Mouse (Mus musculus): ENCODE measurements around the gene Epb41l4b. TPM values are rescaled to one million over a fixed set of nuclear protein-coding genes. Genes with fewer than 3 reads are reported as not detected.

The Epb41l4b gene
- 12.2 and 12.3 TPM in 2 replicates for polyA plus RNA-seq (2012; rRNA removed)
- 5.3 and 5.6 TPM in 2 replicates for polyA plus RNA-seq (2014; fragmentation: Nextera tagmentation; extraction: Ambion mirVana)

DNA sequence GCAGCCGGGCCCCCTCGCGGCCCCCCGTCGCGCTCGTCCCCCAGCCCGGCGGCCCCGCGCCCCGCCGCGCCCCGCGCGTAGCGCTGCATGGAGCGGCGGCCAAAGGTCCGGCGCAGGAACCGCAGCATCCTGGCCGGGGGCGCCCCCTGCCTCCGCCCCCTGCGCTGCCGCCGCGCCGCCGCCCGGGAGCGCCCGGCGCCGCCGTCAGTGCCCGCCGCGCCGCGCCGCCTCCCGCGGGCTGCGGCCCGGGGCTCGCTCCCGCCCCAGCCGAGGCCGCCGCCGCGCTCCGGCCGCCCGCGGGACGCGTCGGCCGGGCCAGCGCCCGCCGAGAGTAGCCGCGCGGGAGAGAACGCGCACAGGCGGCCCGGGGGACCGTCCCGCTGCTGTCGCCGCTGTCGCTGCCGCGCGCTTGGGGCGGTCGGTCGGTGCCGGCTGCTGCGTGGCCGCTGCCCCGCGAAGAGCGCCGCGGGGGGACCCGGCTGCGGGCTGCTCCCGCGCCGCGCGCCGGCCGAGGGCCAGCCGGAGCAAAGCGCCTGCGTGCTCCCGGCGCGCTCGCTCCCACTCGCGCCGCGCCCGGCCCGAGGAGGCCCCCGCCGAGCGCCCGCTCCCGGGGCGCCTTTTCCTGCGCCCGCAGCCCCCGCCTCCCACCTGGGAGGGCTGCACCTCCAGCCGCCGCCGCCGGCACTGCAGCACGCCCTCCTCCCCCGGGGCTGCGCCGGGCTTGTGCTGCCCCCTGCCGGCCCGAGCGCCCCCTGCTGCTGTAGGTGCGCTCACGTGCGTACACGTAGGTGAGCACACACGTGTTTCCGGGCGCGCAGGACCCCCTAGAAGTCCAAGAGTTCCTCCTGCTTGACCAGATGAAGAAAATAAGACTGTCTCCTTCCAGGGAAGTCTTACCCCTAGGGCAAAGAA is at the start of gene Epb41l4b:
Gene Epb41l4b, minus strand, starts transcription at position 412 of the 912 bp plus-strand sequence.
- Histone ChIP-seq H3K36me3 (ENCODE audit: control insufficient read depth, insufficient read depth, low read length) (no peaks in the 10 kb centered on the region), H3K9me3 (ENCODE audit: control insufficient read depth, low read length) (no peaks in the 10 kb centered on the region), H3K4me2 (replicated peaks; ENCODE audit: low read depth, low read length, severe bottlenecking) (peak within 1 kb of the TSS; percentile 90), H3K27ac (replicated peaks; ENCODE audit: low read depth, low read length) (no peak within 1 kb of the TSS), H3K9ac (ENCODE audit: low read depth, low read length, severe bottlenecking) (peak within 1 kb of the TSS; percentile 79), H3K27me3 (ENCODE audit: control insufficient read depth, insufficient read depth, low read length) (peaks cover 10% of the 10 kb centered on the region; the same call in 1 of the 2 replicates), H3K4me1 (ENCODE audit: control insufficient read depth, insufficient read depth, low read length) (peaks cover 24% of the 10 kb centered on the region), H3K4me3 (replicated peaks; ENCODE audit: low read length) (peak within 1 kb of the TSS; percentile 61)
- ATAC-seq (ENCODE audit: low FRiP score, low read depth) (peak; percentile 87), DNase-seq (ENCODE audit: low spot score) (peak; percentile 62)
- WGBS, result under 1% methylated on average over 47 of the region's 142 CpGs
- no peak for TF ChIP-seq POLR2A (IDR thresholded peaks at IDR 0.05; ENCODE audit: borderline replicate concordance, extremely low read depth, insufficient read depth, insufficient read length)

DNA sequence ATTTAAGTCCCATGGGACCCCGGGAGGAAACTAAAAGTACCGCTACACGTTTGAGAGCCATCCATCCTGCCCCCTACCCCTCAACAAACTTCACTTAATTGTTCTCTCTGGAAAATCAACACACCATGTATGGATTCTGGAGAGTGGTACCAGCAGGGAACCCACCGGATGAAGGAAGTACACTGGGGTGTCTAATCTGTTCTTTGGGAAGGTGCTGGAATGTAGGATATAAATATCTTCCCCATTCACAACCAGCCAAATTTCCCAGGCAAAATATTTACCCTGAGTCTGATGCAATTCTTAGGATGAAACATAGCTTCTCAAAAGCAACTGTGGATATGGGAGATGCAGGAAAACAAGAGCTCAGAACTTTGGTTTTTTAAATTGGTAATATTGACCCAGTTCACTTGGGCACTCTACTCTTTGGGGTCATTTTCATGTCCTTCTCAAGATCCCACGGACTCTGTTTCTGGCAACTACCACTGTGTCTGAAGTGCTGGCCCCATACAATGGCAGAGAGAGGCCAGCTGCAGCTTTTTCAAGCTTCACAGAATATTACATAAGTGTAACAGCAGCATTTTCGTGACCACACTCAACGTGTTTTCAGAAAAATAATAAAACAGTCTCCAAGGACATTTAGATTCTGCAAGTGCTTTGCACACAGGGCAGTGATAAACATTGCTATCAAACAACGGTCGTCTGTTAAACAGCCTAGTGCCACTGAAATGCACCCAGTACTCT is 48.5 kb upstream of the Epb41l4b start:
- Histone ChIP-seq H3K36me3 (ENCODE audit: control insufficient read depth, insufficient read depth, low read length) (0 out of 2 replicates have a peak, but pooled peaks cover 9% of the 10 kb centered on the region), H3K4me3 (replicated peaks; ENCODE audit: low read length) (no peak overlapping the region), H3K9me3 (ENCODE audit: control insufficient read depth, low read length) (no peaks in the 10 kb centered on the region), H3K4me2 (replicated peaks; ENCODE audit: low read depth, low read length, severe bottlenecking) (no peak overlapping the region), H3K27ac (replicated peaks; ENCODE audit: low read depth, low read length) (no peak overlapping the region), H3K27me3 (ENCODE audit: control insufficient read depth, insufficient read depth, low read length) (no peaks in the 10 kb centered on the region), H3K4me1 (ENCODE audit: control insufficient read depth, insufficient read depth, low read length) (no peaks in the 10 kb centered on the region), H3K9ac (ENCODE audit: low read depth, low read length, severe bottlenecking) (no peak overlapping the region)
- TF ChIP-seq POLR2A (IDR thresholded peaks at IDR 0.05; ENCODE audit: borderline replicate concordance, extremely low read depth, insufficient read depth, insufficient read length), result no peak
- no peak for DNase-seq (ENCODE audit: low spot score)
- WGBS, result 70% methylated on average over 9 of the region's 9 CpGs
- no peak for ATAC-seq (ENCODE audit: low FRiP score, low read depth)

DNA sequence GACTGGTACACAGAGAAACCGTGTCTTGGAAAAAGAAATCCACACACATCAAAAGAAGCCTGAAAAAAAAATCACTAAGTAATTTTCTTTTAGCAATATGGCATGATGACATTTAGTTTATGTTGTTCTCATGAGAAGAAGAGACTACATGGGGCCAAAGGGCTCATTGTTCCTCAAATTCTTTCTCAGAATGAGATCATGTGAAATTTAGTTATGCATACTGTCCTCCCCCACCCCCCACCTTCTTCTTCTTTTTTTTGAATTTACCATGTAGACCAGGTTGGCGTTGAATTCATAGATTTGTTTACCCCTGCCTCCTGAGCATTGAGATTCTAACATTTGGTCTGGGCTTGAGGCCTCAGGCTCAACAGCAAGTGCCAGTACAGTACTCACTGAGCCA is 46.6 kb upstream of the Epb41l4b start:
- H3K4me1 ChIP-seq (ENCODE audit: control insufficient read depth, insufficient read depth, low read length), result peaks cover 4% of the 10 kb centered on the region; the same call in 1 of the 2 replicates
- 0 out of 2 replicates have a peak, but pooled peaks cover 2% of the 10 kb centered on the region for H3K36me3 ChIP-seq (ENCODE audit: control insufficient read depth, insufficient read depth, low read length)
- no peaks in the 10 kb centered on the region for H3K9me3 ChIP-seq (ENCODE audit: control insufficient read depth, low read length)
- ATAC-seq (ENCODE audit: low FRiP score, low read depth), result no peak
- H3K27ac ChIP-seq (replicated peaks; ENCODE audit: low read depth, low read length), result no peak overlapping the region
- no peak overlapping the region for H3K4me2 ChIP-seq (replicated peaks; ENCODE audit: low read depth, low read length, severe bottlenecking)
- no peak overlapping the region for H3K4me3 ChIP-seq (replicated peaks; ENCODE audit: low read length)
- no peaks in the 10 kb centered on the region for H3K27me3 ChIP-seq (ENCODE audit: control insufficient read depth, insufficient read depth, low read length)
- 89% methylated on average over 2 of the region's 2 CpGs for WGBS
- no peak for DNase-seq (ENCODE audit: low spot score)
- H3K9ac ChIP-seq (ENCODE audit: low read depth, low read length, severe bottlenecking), result no peak overlapping the region
- no peak for TF ChIP-seq POLR2A (IDR thresholded peaks at IDR 0.05; ENCODE audit: borderline replicate concordance, extremely low read depth, insufficient read depth, insufficient read length)

DNA sequence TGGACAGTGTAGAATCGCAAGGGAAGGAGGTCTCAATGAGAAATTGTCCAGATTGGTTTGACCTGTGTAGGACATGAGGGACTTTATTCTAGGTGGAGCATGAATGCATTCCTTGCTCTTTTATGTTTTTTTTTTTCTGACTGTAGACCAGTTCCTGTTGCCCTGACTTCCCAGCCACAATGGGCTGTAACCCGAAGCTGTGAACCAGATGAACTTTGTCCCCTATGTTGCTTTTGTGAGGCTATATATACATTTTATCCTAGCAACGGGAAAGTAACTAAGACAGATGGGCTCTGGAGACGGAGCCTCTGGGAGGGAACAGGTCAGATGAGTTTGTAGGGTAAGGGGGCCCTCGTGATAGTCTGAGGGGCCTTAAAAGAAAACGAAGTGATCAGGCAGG is 42.8 kb upstream of the Epb41l4b start:
- TF ChIP-seq POLR2A (IDR thresholded peaks at IDR 0.05; ENCODE audit: borderline replicate concordance, extremely low read depth, insufficient read depth, insufficient read length), result no peak
- 26% methylated on average over 6 of the region's 6 CpGs for WGBS
- H3K9me3 ChIP-seq (ENCODE audit: control insufficient read depth, low read length), result no peaks in the 10 kb centered on the region
- H3K9ac ChIP-seq (ENCODE audit: low read depth, low read length, severe bottlenecking), result no peak overlapping the region
- ATAC-seq (ENCODE audit: low FRiP score, low read depth) (peak; percentile 41; the same call in 1 of the 2 replicates), DNase-seq (ENCODE audit: low spot score) (peak; percentile 28)
- no peak overlapping the region for H3K27ac ChIP-seq (replicated peaks; ENCODE audit: low read depth, low read length)
- no peak overlapping the region for H3K4me3 ChIP-seq (replicated peaks; ENCODE audit: low read length)
- no peak overlapping the region for H3K4me2 ChIP-seq (replicated peaks; ENCODE audit: low read depth, low read length, severe bottlenecking)
- H3K36me3 ChIP-seq (ENCODE audit: control insufficient read depth, insufficient read depth, low read length), result no peaks in the 10 kb centered on the region
- peaks cover 4% of the 10 kb centered on the region; the same call in 1 of the 2 replicates for H3K4me1 ChIP-seq (ENCODE audit: control insufficient read depth, insufficient read depth, low read length)
- no peaks in the 10 kb centered on the region for H3K27me3 ChIP-seq (ENCODE audit: control insufficient read depth, insufficient read depth, low read length)

DNA sequence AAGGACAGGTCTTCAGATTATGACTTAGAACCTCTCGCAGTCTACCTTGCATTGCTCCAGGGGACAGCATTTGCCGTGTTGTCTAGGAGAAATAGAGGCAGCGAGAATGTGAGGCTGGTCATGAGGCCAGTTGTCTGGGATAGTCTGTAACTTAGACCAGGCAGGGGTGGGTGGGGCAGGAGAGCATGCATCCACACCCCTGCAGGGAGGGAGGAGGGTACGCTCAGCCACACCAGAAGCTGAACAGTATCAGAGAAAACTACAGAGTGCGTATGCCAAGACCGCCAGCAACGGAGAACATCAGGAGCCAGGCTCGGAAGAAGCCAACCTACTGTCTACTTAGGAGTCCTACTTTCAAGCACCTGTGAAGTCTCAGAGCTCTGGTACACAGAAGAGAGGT is 42.2 kb upstream of the Epb41l4b start:
- DNase-seq (ENCODE audit: low spot score) (no peak), ATAC-seq (ENCODE audit: low FRiP score, low read depth) (no peak)
- Histone ChIP-seq H3K27ac (replicated peaks; ENCODE audit: low read depth, low read length) (no peak overlapping the region), H3K9me3 (ENCODE audit: control insufficient read depth, low read length) (no peaks in the 10 kb centered on the region), H3K9ac (ENCODE audit: low read depth, low read length, severe bottlenecking) (no peak overlapping the region), H3K36me3 (ENCODE audit: control insufficient read depth, insufficient read depth, low read length) (no peaks in the 10 kb centered on the region), H3K4me3 (replicated peaks; ENCODE audit: low read length) (no peak overlapping the region), H3K4me1 (ENCODE audit: control insufficient read depth, insufficient read depth, low read length) (peaks cover 4% of the 10 kb centered on the region; the same call in 1 of the 2 replicates), H3K4me2 (replicated peaks; ENCODE audit: low read depth, low read length, severe bottlenecking) (no peak overlapping the region), H3K27me3 (ENCODE audit: control insufficient read depth, insufficient read depth, low read length) (no peaks in the 10 kb centered on the region)
- 85% methylated on average over 8 of the region's 8 CpGs for WGBS
- no peak for TF ChIP-seq POLR2A (IDR thresholded peaks at IDR 0.05; ENCODE audit: borderline replicate concordance, extremely low read depth, insufficient read depth, insufficient read length)

Measured in limb, embryonic 14.5 days (tissue).